Mouse (Mus musculus) spleen, adult 18-20 months (tissue): Measurements from ENCODE around the gene Etfa.

Source experiments
- DNase-seq, 2 experiments: peaks; one replicate each; pipeline ENCODE4 v3.0.0; 2022; ENCODE audit warnings: mixed read lengths in 2 of 2

Etfa gene

DNA sequence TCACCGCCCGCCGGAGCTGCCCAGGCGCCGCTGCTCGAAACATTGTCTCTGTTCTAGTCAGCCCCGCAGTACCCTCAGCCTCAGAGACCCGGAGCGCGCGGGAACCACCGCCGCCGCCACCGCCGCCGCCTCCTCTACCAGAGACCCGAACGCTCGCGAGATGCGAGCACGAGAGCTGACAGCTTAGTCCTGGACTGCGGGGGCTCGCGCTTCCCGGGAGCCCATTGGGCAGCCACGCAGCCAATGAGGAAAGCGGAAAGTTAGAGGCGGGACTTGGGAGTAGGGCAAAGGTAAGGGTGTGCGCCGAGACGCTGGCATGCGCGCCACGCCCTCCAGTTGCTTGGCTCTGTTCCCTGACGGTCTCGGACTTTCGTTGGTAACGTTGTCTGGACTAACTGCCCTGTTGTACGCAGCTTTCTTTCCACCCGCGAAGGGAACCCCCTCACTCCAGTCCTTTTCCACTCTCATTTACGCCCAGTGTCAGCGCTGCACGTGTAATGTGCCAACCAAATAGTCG, at the start of gene Etfa:
Gene Etfa, minus strand, starts transcription at position 217 of the 517 bp plus-strand sequence.
- DNase-seq: peak; percentile 88 to 89

DNA sequence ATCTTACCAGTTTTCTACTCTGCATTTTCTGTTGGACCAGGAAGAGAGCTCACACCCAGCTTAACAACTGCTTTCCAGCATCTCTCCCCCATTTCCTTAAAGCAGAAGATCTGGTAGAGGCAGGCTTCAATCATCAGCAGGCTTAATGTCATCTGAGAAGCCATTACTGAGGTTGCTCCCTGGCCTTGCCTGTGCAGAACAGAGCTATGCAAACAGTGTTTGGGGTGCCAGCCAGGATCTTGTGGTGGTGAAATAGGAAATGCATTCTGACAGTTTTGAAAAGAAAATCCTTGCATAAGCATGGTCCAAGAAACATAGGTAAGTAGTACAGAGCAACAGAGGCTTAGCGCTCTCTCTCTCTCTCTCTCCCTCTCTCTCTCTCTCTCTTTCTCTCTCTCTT, 48.9 kb upstream of the Etfa start:
- DNase-seq: no peak

DNA sequence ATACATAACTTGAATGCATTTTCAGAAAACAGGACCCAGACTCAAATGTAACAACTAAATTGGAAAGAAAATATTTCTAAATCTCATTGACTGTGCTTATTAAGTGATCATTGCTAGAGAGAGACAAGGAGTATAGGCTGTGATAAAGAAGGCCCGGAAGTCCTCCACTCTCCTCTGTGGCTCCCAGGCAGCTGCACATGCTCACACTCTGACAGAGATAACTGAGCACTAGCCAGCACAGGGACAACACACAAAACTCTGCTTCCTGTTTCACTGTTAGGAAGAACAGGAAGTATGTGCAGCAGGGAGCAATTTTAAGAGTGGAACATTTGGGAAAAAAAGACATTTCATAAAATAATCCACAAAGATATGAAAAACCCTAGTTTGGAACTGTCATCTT, 42.9 kb upstream of the Etfa start:
- no peak for DNase-seq

DNA sequence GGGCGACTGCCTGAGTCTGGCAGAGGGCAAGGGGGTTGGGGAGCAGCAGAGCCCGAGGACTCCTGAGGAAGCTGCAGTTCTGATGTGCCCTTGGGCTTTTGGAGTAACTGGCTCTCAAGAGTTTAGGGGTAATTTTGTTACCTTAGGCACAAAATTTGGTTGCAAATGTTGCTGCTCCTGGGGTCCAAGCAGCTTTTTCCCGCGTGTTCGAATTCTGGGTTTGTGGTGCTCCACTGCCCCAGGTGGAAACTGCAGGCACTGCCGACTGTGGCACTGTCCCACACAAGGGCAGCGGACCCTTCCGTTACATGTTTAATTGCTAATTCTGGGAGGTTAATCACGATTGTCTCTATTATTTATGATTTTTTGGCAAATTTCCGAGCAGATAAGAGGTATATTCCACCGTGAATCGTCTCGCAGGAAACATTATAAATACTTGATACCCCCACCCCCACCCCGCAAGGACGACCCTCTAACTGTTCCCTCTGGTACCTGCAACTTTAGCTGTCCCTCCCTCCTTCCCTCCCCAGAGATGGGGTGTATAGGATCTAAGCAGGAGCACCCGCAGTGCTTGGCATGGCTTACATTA, 37.4 kb upstream of the Etfa start:
- no peak for DNase-seq

DNA sequence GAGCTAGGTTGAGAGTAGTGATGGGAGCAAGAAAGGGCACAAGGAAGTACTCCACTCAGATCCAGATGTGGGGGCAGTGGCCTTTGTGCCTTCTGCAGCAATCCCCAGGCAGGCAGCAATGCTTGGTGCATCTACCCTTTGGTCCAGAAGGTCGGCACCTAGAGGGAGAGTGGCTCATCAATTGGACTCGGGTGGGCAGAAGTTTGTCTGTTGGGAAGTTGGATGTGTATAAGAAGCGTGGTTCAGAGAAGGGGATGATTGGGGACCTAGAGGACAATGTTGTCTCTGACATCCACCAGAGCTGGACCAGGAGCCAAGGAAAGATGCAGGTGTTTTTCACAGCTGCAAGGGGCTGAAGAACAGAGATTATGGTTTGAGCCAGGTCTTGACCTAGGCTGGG, 36.8 kb upstream of the Etfa start:
- DNase-seq: no peak

DNA sequence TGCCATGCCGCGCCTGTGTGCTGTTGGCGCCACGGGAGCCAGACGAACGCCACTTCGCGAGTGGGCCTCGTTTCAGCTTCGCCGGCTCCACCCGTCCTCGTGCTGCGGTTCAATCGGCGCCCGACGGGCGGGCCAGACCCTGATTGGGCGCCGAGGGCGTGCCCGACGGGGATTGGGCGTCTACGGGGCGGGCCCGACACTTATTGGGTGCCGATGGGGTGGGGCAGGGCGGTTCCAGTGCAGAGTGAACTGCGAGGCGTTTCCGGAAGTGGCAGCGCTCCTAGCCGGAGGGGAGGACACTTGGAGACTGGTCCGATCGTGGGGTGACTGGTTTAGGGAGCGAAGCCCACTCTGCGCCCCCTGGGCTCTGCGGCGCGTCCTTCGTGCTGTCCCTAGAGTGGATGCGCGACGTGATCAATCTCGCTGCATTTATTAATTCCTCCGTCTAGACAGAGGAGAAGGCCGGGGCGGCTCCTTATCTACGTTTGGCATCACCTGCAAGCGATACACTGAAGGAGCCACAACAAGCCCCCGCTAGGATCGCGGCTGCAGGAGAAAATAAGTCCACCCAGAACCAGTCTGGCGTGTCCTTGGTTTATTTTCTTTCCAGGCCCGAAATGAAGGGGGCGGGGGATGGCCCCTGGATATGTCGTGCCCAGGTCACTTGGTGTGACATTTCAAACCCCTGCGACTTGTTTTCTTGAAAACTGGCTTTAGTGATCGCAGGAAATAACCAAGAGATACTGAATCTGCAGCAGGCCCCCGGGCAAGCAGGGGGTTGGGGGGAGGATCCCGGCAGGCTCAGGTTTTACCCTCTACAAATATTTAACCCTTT, 34.4 kb upstream of the Etfa start:
- DNase-seq: peak; percentile 18 to 23

DNA sequence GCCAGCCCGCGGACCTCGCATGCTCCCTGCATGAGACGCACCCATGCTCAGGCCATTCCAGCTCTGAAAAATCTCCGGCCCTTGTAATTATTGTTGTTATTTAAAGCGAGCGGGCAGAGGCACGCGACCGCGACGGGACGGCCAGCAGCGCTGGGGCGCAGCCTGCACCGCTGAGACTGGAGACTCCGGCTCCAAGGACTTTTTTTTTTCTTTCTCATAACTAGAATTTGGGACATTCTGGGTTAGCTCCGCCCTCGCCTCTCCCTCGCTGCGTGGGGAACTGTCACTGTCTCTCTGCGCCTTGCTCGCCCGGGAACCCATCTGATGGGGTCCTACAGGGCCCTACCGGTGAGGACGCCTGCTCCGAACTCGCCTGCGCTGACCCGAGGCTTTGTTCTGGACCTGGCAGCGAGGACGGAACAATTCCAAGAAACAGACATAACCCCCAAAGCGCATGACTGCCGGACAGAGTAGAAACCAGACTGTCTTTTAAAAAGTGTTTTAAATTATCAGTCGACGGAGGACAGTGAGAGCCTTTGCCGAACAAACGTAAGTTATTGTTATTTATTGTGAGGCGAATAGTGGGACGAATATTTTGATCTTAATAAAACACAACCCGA, 33.6 kb upstream of the Etfa start:
- DNase-seq: no peak

DNA sequence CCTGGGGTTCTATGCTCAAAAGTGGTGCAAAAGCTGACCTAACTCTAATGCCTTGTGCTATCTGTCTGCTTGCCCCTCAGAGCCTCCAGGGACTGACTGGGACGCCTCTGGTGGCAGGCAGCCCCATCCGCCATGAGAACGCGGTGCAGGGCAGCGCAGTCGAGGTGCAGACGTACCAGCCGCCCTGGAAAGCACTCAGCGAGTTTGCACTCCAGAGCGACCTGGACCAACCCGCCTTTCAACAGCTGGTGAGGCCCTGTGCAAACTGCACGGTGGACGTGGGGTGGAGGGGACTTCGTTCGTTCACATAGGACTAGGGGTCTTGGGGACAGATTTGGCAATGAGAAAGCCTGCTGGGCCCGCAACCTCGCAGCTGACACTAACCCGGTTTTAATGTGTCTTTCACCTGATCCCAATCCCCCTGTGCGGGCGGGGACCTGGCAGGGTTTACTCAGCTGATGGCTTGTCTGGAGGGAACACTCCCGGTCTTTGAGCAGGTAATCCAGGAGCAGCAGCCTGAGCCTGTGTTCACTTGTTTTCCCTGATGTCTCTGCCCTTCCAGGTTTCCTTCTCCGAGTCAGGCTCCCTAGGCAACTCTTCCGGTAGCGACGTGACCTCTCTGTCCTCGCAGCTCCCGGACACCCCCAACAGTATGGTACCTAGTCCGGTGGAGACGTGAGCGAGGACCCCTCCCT, 33.0 kb upstream of the Etfa start:
- DNase-seq: peak in 1 of 2 experiments; percentile 19

DNA sequence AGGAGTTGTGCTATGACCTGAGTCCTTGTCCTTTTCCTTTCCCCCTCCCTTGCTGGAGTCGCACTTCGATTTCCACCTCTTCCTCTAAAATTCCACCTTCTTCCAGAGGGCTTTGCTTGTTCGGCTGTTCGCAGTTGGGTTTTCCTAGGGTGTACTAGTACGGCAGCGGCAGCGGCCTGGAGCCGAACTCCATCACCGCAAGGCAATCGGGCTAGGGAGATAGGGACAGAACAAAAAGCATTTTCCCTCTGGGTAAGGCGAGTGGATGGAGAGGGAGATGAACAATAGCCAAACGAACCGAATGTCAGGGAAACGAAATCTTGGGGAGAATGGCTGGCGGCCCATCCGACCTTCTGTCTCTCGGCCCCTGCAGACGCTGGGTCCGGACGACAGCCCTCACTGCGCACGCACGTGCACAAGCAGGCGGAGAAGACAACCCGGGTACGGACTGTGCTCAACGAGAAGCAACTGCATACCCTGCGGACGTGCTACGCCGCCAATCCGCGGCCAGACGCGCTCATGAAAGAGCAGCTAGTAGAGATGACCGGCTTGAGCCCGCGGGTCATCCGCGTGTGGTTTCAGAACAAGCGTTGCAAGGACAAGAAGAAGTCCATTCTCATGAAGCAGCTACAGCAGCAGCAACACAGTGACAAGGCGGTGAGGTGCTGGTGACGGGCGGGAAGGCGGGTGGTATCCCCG, 31.8 kb upstream of the Etfa start:
- DNase-seq: peak; percentile 15 to 50

DNA sequence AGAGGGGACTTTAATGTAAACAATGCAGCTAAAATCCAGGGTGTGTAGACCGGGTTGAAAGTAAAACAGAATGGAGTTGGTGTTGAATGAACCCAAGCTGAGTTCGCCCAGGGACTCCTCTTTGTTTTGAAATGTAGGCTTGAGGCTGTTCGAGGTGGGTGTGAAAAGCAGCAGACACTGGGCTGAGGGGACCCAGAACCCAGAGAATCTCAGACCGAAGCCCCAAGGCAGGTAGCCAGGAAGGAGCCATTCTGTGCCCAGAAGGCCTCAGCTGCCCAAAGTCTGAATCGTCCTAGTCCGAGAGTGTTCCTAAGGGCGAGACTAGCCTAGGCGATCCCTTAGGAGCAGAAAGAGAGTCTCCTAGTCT, 31.3 kb upstream of the Etfa start:
- no peak for DNase-seq

DNA sequence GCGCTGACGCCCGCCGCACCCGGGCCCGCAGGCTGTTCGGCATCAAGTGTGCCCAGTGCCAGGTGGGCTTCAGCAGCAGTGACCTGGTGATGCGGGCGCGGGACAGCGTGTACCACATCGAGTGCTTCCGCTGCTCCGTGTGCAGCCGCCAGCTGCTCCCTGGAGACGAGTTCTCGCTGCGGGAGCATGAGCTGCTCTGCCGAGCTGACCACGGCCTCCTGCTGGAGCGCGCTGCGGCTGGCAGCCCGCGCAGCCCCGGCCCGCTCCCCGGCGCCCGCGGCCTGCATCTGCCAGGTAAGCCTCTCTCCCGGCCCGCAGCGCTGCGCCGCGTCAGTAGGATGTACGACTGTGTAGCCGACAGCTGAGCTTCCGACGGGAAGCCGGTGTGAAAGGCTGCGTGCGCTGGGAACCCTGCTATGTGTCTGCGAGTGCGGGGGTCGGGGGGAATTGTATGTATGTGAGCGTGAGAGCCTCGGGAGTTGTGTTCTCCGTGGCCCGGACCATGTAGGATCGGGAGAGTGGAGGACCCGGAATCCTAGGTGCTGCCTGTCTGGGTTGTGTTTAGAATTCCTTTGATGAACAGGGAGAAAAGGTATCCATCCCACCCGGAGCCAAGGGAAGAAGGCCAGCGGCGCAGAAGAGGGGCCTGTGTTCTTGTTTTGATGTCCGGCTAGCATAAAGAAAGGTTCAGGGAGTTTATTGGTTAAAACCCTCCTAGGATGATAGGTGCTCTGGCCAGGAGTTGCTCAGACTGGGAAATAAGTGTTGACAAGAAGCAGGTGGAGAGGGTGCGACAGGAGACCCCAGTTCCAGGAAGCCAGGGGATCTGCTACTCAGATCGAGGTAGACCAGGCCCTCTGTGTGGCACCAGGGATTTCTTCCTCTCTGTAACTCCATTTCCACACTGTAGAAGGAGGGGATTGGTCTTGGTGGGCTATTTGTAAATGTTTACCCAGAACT, 30.6 kb upstream of the Etfa start:
- peak in 1 of 2 experiments; percentile 18 for DNase-seq

DNA sequence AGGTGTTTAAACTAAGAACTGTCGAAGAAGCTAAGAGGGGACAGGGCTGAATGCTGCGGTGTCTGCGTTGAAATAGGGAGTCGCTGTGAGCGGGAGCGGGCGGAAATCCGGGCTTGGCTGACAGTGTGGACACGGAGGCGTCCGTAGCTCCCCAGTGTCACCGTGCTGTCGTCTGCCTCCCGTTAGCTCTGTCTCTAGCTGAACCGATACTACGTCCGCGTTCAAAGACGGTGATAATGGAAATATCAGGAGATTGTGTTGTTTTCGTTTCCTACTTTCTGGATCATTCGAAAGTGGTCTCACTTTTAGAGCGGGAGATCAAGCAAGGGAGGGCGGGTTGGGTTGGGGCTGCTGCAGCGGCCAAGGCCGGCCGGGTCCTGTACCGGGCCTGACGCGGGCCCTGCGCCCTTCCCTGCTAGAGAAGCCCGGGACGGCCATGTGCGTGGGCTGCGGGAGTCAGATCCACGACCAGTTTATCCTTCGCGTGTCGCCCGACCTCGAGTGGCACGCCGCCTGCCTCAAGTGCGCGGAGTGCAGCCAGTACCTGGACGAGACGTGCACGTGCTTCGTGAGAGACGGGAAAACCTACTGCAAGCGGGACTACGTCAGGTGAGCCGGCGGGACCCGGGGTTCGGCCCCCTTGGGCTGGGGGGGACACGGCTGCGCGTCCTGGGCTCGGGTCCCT, 29.8 kb upstream of the Etfa start:
- DNase-seq: peak in 1 of 2 experiments; percentile 31

DNA sequence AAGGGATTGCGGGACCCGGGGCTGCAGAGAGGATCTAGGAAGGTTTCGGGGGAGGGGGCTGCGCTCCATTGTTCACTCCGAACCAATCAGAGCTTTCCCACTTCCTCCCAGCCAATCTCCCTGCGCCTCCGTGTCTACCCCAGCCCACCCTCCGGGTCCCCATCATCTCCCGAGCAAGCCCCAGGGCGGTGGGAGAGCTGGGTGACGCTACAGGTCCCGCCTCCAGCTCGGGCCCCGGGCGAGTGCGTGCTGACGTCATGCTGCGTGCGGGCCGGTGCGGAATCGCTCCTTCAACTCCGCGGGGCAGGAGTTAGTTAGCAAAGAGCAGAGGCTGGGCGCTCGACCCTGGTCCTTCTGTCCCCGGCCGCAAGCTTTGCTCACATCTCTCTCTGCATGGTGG, 28.8 kb upstream of the Etfa start:
- peak in 1 of 2 experiments; percentile 47 for DNase-seq

DNA sequence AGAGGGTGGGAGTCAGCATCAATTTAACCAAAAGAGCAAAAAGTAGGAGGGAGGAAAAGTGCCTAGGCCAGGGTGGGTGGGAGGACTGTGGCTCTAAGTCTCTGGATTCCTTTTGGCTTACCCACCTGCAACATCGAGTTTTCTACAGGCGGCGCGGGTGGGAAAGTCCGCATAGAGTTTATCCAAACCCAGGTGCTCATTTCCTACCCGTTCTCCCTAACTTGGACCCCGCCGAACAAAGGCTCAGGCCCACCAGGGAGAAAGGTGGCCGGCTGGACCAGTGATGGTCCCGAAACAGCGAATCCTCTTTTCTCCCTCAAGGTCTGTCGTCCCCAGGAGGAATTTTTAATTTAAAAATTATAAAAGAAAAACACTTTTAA, 28.3 kb upstream of the Etfa start:
- no peak for DNase-seq

DNA sequence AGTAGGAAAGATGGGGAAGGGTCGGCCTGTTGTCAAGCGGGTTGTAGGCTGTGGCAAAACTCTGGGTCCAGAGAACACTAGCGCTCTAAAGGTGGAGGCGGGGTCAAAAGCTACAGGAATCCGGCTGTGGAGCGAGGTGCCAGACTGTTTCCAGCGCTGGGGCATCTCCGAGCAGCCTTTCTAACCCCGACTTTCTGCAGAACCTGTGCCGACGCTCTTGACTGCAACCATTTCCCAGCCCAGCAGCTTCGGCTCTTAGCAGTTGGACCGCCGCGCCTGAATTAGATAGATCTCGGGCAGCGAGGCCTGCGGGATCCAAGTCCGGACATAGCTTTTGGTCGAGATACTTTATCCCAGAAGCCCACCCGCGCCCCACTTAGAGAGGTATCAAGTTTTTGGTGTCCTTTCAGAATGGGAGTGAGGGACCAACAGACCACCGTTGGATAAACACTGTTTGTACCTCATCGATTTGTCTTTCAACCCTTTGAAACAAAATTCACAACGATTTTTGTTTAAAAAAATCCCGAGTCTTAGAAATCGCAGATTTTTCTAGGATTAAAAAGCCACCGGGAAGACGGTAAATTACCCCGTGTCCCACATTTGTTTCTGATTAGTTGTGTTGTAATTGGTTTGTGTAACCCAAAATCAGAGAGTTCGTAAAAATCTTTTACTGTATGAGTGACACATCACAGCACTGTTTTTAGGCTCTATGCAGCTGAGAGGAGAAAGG, 27.8 kb upstream of the Etfa start:
- no peak for DNase-seq

DNA sequence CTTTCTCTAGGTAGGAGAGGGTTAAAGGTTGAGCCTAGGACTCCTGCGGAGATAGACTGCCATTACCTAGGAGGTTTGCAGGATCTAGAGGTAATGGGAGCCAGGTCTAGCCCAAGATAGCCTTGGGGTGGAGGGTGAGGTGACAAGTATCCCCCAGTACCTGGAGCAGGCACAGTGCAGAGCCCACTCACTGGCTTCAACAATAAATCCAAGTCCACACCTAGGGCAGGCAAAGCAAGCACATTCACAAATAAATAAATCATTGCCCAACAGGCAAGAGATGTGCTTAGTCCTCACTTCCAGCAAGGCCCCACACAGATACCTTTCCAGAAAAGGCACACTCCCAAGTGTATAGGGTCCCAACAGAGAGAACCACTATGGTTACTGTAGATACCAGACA, 27.0 kb upstream of the Etfa start:
- no peak for DNase-seq

DNA sequence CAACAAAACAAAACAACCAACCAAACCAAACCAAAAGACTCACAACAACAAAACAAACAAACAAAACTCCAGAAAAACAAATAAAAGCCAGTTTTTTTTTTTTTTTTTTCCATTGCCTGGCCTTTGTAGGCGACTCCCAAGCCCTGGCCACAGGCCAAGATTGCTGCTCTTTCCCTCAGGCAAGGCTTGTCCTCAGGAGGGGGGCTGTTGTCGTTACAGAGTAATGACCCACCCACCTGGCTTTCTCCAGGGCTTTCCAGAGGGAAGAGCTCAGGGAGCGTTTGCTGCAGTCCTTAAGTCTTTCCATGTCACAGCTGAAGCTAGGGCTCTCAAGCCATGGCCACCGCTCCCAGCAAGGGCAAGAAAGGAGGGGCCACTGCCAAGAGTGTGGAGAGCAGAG, 26.3 kb upstream of the Etfa start, which contains the start of gene Isl2:
Gene Isl2, plus strand, starts transcription at position 296 of the 400 bp plus-strand sequence.
- DNase-seq: no peak

DNA sequence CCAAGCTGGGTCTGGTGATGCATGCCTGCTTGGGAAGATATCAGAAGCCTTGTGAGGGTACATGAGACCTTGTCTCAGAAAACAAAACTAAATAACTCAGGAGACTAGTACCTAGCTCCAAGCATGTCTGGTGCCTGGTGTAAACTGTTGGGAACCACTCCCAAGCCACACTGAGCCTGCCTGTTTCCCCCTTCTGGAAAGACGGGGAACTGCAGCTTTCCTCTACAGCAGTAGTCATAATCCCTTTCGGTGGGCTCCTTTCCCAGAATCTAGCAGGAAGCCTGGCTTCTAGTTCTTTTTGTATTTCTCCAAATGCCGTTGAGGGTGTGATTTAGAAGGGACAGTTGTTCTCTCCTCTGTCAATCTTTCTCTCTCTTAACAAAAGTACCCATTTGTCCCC, 23.9 kb upstream of the Etfa start:
- DNase-seq: peak in 1 of 2 experiments; percentile 53

DNA sequence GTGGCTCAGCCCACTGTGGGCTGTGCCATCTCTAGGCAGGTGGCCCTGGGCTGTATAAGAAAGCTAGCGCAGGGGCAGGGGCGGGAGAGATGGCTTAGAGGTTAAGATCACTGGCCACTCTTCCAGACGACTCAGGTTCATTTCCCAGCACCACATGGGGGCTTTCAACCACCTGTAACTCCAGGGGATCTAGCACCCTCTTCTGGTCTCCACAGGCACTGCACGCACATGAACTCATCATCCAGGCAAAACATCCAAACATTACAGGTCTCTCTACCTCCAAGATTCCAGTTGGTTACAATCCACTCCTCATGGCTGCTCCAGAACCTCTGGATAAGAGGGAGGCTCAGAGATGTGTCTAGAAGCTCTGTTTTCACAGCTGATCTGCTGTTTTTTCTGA, 13.7 kb upstream of the Etfa start:
- DNase-seq: no peak

DNA sequence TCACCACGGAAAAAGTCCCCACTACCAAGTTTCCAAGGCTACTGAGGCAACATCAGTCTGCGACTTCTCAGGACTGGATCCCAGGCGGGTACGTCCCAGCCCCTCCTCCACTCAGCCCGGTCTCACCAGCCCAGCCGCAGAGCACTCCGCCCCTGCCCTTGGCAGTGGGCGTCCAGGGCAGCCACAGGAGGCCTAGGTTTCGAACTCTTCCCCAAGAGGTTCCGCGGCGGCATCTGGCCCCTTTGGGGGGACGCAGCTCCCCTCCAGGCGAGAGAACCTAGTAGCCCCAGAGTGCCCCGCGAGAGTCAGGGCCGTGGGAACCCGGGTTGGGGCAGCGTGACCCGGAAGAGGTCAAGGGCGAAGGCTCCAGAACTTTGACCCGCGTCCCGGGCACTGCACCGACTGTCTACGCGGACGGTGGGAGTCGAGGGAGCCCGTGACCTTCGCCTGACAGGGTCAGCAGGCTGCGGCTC, 486 bp downstream of the Etfa start:
- no peak for DNase-seq
